Mouse (Mus musculus) cerebellum, postnatal 36 days (tissue): ENCODE measurements around the gene Ebf1.
A peak's percentile ranks its signal among the peaks of the same experiment; 100 is the strongest.

Experiments
- DNase-seq, 2 experiments: peaks; one replicate each; pipeline ENCODE4 v3.0.0; 2021 to 2022; ENCODE audit warnings: mixed read lengths in 2 of 2

Gene Ebf1

DNA sequence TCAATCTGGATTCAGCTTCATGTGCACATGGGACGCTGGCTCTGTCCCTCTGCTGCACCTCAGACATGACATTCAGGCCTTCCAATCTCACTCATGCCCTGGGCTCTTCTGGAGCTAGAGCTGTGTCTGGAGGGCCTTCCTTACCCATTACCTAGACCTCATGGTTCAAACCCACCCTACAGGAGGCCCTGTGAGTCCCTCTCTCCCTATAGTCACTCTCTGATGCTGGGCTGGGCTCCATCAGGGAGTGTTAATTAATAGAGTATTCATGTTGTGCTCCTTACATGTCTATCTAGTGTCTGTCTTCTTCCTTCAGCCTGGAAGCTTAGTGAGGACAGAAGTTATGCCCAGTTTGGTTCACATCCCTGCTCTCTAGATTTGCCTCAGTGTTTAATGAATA lies 88.7 kb downstream of the Ebf1 start:
- DNase-seq = no peak

DNA sequence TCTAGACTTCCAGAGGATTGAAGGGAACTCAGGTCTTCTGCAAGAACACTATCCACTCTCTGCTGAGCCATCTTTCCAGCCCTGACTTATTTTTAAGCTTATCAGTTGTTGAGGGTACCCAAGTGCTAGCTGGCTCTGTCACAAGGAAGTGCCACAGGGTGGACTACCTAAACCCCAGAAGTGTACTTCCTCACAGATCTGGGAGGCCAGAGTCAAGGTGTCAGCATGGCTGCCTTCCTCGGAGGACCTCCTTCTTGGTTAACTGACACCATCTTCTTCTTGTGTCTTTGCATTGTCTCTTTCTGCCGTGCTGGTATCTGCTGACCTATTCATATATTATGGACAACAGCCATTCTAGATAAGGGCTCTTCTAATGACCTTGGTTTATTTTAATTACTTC lies 89.3 kb downstream of the Ebf1 start:
- DNase-seq = no peak

DNA sequence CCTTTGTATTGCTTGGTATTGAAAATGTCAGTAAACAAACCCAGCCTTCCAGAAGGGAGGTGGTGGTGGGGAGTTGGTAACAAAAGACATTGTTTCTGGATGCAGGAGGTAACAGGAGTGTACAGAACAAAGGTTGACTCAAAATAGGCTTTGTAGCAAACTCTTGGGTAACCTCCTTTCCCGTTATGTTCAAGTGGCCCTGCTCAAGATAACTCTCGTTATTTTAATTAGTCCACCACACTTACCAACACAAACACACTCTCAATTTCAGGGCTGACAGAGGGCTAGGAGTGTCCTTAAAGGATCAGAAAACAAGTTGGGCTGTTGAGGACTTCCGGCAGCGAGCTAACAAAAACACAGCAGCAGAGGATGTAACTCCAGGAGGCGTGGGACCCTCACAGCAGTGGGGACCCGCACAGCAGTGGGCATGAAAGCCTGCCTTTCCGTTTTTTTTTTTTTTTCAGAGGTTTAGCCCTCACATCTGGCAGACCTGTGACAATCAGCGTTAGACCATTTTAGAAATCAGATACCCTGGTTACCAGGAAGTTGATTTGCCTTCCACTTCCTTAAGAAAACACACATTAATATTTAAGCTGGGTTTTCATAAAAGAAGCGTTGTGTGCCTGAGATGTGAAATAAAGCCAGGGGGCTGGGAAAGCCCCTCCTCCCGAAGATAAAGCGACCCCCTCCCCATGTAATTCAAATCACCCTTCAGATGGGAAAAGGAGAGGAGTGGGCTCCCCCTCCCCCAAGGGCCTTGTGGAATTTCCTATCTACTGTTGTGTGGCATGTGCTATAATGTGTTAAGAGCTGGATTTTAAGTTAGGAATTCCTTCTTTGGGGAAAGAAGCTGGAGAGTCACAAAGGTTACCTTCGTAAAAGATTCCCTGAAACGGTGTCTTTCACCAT lies 90.5 kb downstream of the Ebf1 start:
- DNase-seq = no peak

DNA sequence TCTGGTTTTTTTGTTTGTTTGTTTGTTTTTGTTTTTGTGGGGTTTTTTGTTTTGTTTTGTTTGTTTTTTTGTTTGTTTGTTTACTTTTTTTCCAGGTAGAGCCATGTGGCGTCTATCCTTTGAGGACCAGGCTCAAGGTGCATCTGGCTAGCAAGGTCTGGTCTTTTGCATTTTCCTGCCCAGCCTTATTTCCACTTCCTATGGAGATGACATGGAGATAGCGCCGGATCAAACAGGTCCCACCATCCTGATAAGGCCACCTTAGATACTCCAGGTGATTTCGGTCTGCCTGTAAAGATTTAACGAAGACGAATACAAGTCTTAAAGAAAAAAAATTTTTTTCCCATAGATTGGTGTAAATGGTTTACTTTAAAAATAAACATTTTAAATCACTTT lies 91.2 kb downstream of the Ebf1 start:
- no peak for DNase-seq

DNA sequence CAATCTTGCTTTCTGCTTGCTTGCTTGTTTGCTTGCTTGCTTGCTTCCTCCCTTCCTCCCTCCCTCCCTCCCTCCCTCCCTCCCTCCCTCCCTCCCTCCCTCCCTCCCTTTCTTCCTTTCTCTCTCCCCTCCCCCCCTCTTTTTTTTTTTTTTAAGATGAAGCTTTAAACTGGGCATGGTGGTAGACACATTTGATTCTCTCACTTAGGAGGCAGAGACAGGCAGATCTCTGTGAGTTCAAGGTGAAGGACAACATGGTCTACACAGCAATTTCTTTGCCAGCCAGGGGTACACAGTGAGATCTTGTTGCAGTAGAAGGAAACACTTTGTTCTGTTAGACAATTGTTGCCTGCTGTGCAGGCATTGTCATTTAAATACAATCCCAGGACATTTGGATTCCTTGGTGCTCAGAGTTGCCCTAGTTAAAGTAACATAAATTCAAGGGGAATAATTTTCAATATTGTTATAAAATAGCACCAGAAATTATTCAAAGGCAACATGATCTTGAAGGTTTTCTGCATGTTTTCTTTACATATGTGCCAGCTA lies 92.0 kb downstream of the Ebf1 start:
- DNase-seq = no peak

DNA sequence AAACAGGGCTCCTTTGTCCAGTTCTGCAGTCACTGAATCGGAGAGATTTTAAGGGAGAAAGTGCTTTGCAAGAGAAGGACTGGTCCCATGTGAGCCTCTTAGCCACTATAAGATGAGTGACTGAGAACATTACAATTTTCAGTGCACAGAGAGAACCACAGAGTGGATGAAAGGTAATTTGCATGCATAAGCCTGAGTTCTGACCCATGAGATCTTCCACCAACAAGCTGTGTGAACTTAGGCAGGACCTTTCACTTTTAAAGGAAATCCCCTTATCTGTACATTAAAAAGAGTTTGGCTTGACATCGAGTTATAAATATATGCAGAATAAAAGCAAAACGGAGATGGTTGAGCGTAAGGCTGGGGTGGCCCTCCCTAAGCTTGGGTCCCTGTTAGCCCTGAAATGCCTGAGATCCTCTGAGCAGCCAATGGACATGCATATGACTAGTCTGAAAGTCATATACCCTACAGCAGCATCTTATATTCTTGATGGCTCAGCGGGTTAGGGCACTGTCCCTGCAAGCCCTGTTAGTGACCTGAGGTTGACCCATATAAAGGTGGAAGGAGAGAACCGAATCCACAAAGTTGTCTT lies 92.8 kb downstream of the Ebf1 start:
- no peak for DNase-seq

DNA sequence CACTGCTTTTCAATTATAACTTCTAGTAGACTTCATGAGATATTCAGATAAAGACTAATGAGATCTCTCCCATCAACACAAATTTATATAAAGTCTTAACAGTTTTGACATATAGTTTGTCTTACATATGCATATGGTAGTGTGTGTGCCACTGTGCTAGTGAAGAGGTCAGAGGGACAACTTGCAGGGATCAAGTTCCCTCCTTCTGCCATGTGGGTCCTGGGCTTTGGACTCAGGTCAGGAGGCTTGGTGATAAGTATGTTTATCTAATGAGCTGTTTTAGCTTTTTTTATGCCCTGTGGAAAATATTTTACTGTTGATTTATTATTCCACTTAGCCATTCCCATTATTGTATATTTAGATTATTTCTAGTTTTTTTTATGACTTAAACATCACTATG lies 93.7 kb downstream of the Ebf1 start:
- DNase-seq = no peak

DNA sequence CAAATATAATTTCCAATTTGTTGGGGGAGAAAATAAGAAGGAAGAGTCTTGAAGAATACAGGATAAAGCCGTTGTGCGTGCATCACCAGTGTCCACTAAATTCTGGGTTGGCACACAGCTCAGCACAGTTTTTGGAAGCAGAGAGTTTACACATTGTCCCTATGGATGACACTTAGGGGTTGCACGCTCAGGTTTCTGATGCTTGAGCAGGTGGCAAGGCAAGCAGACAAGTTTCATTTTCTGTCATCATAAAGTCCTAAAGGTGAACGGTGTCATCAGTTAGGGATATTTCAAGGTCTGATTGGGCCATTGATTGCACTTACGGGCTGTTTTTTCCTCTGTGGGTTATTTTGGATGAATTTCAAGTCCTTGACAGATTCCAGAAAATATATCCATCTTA lies 97.1 kb downstream of the Ebf1 start:
- no peak for DNase-seq

DNA sequence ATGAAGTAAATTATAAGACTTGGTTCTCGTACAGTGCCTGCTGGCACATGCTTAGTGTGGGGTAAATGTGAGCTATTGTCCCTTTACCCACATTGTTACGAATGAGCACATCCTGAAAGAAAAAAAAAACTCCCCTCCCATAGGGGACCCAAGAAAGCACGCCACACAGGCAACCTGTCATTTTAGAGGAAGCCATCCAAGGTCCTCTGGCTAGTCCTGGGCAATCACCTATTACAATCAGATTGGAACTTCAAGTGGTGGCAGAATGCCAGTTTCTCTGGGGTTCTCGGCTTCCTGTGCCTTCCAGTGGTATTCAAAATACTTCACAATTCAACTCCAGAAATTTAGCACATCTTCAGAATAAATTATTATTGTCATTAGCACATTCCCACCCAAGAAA lies 98.7 kb downstream of the Ebf1 start:
- no peak for DNase-seq

DNA sequence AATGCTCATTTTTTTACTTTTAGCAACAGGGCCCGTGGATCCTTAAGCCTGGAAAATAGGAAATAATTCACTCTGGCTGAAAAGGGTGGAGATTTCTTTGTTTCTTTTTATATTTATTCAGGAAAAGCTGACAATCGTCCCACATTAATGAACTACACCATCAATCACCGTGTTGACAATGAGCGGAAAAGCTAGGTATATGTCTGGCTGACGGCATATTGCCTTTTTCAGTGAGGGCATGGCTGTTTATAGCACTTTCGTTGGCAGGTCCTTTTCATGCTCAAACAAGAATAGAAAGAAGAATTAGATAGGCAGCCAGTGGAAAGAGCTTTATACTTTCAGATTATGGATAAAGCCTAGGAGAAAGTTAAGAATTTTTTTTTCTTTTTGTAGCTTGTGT lies 99.8 kb downstream of the Ebf1 start:
- DNase-seq = no peak

DNA sequence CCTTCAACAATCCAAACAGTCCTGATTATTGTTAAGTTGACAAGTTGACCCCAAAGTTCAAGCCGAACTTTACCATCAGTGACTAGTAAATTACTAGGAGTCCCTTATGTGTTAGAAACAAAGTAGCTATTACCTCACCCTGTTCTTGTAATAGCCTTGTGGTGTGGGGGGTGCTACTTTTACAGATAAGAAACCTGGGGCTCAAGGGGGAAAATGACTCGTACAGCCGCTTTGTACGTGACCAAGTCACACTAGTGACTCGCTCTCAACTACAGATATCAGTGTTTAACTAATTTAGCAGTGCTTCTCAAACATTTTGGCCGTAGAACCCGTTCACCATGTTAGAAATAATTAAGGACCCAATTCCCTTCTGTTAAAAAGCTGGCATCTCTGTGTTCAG lies 100.5 kb downstream of the Ebf1 start:
- DNase-seq = no peak

DNA sequence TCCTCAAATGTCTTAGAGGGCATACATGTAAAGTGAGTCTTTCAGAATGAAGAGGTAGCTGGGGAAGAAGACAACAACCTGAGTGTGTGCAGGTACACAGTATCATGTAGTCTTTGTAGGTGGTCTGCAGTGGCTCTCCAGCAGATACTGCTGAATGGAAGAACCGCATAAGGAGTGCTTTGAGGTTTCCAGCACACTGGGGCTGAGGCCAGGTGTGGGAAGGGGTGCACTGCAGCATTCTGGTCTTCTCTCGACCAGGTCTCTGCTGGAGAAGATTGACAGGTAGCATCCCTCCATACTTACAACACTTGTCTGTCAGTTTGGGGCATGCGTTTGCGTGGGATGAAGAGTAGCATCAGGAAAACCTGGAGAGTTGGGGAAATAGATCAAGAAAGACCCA lies 104.9 kb downstream of the Ebf1 start:
- no peak for DNase-seq

DNA sequence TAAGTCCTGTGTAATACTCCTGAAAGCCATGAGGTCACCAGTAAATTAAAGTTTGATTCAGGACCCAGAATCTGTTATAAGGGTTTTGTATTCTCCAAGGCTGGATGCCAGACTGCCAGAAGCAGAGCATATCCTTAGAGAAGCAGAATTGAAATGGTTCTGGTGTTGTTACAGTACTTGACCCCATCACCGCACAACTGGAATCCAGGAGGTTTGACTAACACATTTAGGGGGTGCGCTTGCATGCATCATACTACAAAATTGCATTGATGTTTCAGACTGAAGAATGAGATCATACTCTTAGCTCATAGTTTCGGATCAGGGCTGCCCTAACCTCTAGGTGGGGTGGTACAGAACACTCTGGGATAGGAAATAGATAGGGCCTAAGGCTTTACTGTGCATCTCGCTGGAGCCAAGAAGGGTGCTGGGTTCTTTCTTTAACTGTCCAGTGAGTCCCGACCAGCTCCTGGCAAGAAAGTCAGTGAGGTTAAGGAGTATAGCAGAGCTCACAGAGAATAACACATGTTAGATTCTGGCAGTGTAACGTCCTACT lies 106.9 kb downstream of the Ebf1 start:
- DNase-seq = no peak

DNA sequence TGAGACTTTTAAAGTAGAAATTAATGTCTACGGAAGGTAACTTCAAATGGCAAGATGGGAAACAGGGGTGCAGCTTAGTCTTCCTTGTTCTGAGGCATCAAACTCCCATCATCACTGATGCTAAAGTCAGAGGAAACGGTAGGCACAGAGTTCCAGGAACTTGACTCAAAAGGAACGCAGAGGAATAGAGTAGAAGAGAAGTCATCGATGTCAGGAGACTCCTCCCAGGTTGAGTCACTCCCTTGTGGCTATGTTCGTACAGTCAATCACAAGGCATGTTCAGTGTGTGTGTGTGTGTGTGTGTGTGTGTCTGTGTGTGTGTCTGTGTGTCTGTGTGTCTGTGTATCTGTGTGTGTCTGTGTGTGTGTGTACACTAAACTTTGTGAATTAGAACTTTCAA lies 108.6 kb downstream of the Ebf1 start:
- DNase-seq = no peak

DNA sequence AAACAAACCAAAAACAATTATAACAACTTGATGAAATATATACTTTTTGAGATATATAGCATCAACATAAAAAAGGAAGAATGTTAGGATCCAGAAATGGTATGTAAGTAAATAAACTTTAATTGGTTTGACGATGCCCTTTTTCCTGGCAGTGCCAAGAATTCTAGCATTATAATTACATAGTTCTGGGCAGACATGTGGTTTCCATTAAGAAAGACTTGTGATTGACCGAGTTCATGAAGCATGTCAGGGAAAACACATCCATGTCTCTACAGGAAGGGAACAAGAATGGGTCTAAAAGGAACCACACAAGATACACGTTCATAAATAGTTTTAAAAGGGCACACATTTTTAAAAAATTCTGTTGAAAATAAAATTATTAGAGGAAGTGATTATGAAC lies 110.3 kb downstream of the Ebf1 start:
- no peak for DNase-seq

DNA sequence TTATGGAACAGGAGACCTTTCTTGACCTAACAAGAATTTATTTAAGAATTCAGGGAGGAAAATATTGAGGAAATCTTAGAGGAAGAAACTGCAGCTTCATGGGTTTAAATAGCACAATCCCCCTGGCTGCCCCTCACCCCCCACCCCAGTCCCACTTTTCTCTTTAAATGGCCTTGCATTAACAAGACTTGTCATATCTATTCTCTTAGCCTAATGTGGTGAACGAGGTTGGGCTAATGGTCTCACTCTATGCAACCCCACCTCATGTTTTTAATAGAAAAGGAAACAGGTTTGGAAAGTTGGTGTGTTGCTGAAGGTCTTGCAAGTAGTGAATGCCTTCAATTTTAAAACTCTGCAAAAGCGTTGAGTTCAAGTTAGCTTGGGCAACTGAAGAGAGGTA lies 110.7 kb downstream of the Ebf1 start:
- no peak for DNase-seq

DNA sequence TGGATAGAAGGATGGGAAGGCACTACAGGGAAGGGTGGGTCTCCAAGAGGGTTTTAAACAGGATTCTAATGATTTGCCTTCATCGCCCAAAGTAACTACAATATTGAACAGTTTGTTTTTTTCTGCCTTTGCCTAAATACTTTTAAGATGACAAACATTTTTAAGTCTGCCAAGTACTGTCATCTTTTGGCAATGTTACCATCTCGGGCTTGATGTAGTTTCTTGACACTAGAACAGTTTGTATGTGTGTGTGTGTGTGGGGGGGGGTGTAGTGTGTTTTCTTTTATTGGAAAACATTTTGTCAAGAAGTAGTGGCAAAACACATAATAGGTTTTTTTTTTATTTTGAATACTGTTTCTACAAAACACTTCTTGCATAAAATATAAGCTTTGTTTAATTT lies 111.2 kb downstream of the Ebf1 start:
- DNase-seq = no peak

DNA sequence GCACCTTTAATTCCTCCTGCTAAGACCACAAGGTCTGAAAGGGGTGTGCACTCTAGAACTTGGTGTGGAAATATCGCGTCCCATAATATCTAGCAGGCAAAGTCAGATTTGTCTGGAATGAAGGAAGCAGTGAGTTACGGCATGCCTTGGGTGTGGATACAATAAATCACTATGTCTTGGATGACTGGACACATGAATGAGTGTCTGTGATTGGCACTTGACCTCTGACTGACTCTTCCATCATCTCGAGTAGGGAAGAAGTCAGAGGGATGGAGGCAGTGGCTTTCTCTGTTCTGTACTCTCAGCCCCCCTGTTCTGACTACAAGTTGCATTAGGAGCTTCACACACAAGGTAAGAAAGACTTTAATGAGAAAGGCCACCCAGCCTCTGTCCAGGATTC lies 112.8 kb downstream of the Ebf1 start:
- no peak for DNase-seq

DNA sequence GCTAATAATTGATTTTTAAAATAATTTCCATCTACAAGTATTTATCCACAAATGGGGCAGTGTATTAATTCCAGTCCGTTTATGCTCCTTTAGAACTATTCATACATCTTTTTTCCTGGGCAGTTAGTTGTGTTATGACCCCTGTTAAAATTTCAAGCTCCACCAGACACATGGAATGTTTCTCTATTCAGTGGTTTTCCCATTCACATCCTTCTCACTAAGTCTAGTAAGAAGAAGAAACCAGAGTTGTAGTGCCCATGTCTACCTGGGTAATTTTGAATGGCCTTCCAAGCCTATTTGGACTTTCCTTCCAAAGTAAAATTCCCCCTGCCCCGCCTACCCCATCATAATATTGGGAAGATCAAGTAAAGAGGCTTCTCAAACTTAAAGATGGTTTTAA lies 114.6 kb downstream of the Ebf1 start:
- no peak for DNase-seq

DNA sequence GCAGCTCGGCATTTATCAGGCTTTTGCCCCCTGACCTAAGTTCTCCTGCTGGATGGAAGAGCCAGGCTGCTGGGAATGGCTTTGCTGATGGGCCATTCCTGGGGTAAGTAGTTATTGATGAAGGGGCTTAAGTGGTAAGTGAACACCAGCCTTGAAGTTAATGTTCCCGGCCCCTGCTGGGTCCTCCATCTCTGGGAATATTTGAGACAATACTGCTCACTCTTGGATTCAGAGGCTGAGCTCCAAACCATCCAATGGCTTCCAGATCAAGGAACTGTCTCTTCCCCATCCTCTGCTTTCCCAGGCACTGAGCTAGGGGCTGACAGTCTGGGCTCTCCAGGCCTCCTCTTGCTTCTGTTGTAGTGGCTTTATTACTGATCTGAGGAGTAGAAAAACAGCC lies 116.2 kb downstream of the Ebf1 start:
- no peak for DNase-seq

DNA sequence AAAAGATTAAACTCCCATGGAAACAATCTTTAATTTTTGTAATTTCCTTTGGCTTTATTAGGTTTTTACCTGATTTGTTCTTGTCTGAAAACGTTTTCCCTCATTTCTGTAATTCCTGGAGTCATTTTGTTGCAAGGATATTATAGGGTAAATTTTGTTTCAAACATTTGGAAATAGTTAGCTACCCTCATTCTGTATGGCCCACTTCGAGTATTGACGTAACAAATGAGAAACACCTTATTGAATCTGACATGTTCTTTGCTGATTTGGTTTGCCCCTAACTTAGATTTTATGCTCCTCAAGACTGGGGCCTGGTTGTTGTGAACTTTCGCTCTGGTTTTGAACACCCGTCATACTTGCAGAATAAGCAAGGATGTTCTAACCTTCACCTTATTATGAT lies 120.9 kb downstream of the Ebf1 start:
- no peak for DNase-seq

DNA sequence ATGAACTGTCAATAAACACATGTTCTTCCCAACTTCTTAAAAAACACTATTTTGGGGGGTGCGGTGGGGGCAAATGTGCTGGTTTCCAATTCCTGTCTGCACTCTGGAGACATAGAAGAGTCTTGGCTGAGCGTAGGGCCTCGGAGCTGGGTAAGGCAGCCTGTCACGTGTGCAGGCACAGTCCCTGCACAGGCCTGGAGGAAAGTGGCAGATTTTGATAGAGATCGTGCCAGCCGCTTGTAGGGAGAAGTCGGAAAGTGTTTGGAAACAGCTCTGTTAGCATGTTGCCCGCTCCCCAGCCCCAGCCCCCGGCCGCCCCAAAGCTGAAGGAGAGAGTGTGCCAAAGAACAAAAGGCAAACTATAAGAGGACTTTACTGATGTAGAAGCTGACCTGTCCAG lies 121.7 kb downstream of the Ebf1 start:
- DNase-seq = peak; percentile 44

DNA sequence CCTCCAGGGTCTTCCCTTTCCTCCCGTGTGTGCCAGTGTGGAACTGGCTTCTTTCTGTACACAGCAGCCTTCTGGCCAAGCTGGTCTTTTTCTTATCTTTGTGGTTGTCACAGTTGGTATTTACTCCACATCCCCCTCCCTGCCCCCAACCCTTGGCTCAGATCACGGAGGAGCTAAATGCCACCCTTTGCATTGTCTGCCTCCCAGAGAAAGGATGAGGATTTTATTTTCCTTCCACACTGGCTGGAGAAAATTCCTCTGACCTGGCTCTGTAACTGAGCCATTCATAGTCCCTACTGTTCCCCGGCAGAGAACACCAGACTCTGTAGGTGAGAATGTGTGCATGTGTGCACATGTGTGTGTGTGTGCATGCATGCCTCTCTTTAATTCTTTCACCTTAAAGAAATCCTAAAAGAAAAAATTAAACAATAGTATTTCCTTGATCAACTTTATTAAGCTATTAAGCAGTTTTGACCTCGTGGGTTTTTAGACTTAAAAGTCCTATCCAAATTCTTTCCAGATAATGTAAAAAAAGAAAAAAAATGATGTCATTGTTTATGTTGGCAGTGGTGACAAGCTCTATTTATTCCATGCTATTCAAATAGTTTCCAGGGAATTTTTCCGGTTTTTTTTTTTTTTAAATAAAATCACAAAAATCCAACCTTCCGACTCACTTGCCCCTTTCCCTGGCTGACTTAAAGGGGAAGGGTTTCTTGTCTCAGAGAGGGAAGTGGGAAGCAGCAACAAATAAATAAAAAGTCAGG lies 123.3 kb downstream of the Ebf1 start:
- no peak for DNase-seq
